Mouse (Mus musculus) ES-E14 (cell line): Measurements from ENCODE around the gene Otulin. TPM values are rescaled to one million over a fixed set of nuclear protein-coding genes. Genes with fewer than 3 reads are reported as not detected.

Source experiments
- DNase-seq: peaks from one replicate; pipeline ENCODE4 v3.0.0-alpha.2; 2013; ENCODE audit warnings: low read depth, low spot score
- H3K27ac ChIP-seq: 2 replicates; pipeline ENCODE4 v1.5.1; 2012; ENCODE audit warnings: low read depth, mild to moderate bottlenecking, low read length, moderate library complexity, mixed read lengths; ENCODE audit not compliant: poor library complexity, insufficient read depth, severe bottlenecking
- H3K36me3 ChIP-seq: 2 replicates; pipeline ENCODE4 v1.6.1; 2012; ENCODE audit warnings: mild to moderate bottlenecking, low read length, moderate library complexity, mixed read lengths; ENCODE audit not compliant: control insufficient read depth, poor library complexity, insufficient read depth, severe bottlenecking
- H3K4me1 ChIP-seq, 2 experiments: fragments of 150-350 bp in 1 of 2; sonication (generic) in 1 of 2; 2 replicates each; pipeline ENCODE4 v1.6.1; 2012; ENCODE audit warnings: low read length in 2 of 2, mild to moderate bottlenecking in 1 of 2, mixed read lengths in 1 of 2; ENCODE audit not compliant: control insufficient read depth in 2 of 2, insufficient read depth in 2 of 2, poor library complexity in 1 of 2
- H3K4me3 ChIP-seq, 2 experiments: fragments of 150-350 bp in 1 of 2; sonication (generic) in 1 of 2; 2 replicates each; pipeline ENCODE4 v1.5.1; 2012; ENCODE audit warnings: low read length in 2 of 2, low read depth in 1 of 2, mild to moderate bottlenecking in 1 of 2, mixed read lengths in 1 of 2; ENCODE audit not compliant: insufficient read depth in 1 of 2, poor library complexity in 1 of 2, severe bottlenecking in 1 of 2
- H3K9ac ChIP-seq: 2 replicates; pipeline ENCODE4 v1.6.1; 2012; ENCODE audit warnings: low read depth, mild to moderate bottlenecking, low read length, mixed read lengths; ENCODE audit not compliant: poor library complexity, insufficient read depth, severe bottlenecking
- H3K9me3 ChIP-seq: fragments of 150-350 bp; sonication (generic); 2 replicates; pipeline ENCODE4 v1.6.1; 2012; ENCODE audit warnings: low read depth, mild to moderate bottlenecking, low read length; ENCODE audit not compliant: control insufficient read depth, insufficient read depth
- CHD2 ChIP-seq: IDR thresholded peaks from 2 replicates; pipeline ENCODE4 v1.6.1; 2014; ENCODE audit warnings: mild to moderate bottlenecking, low read depth, low read length, inconsistent platforms
- HCFC1 ChIP-seq: IDR thresholded peaks from 2 replicates; pipeline ENCODE4 v1.6.1; 2012; ENCODE audit warnings: low read length, inconsistent platforms, borderline replicate concordance; ENCODE audit not compliant: insufficient read depth
- MAFK ChIP-seq: IDR thresholded peaks from 2 replicates; pipeline ENCODE4 v1.6.1; 2014; ENCODE audit warnings: mild to moderate bottlenecking, low read depth, low read length, inconsistent platforms; ENCODE audit not compliant: insufficient read depth
- ZC3H11A ChIP-seq: IDR thresholded peaks from 2 replicates; pipeline ENCODE4 v1.6.1; 2012; ENCODE audit warnings: low read depth, mild to moderate bottlenecking, inconsistent platforms, low read length, borderline replicate concordance
- ZNF384 ChIP-seq: IDR thresholded peaks from 2 replicates; pipeline ENCODE4 v1.6.1; 2012; ENCODE audit warnings: low read depth, low read length, inconsistent platforms
- in situ Hi-C, 2 experiments: fragments of 600-800 bp; cut with MboI; formaldehyde crosslinking; loops; one replicate each; pipeline ENCODE4 v1.15.1; 2025; ENCODE audit warnings: low sequenced_read_pairs in 2 of 2, inconsistent platforms in 1 of 2; ENCODE audit not compliant: unreplicated experiment in 2 of 2
- total RNA-seq: library from RNA; depleted of rRNA; stranded (reverse); fragments of 300-350 nt; gene quantifications from 2 replicates; pipeline ENCODE4 v1.2.3, GENCODE M21; 2012

Otulin gene
- total RNA-seq, 1 experiment: 28.0 TPM

GRCm38 (mm10) chr15:27588087-27588826 is 42.2 kb downstream of the Otulin start:
- in situ Hi-C loops: loop anchor here (25.0 kb wide), 1 partner anchor 276 kb away; no protein-coding TSS in a partner anchor

GRCm38 (mm10) chr15:27586093-27586480 is 44.4 kb downstream of the Otulin start:
- H3K36me3 ChIP-seq: peaks cover 4% of the 10 kb centered on the region; the same call in 1 of the 2 replicates
- no peaks in the 10 kb centered on the region for H3K9me3 ChIP-seq
- TF ChIP-seq CHD2 (no peak), MAFK (no peak), HCFC1 (no peak), ZC3H11A (no peak), ZNF384 (no peak)
- no peak overlapping the region for H3K27ac ChIP-seq
- H3K4me3 ChIP-seq: no peak overlapping the region
- DNase-seq: no peak
- in situ Hi-C loops: loop anchor here (25.0 kb wide), 1 partner anchor 274 kb away; no protein-coding TSS in a partner anchor
- no peak overlapping the region for H3K9ac ChIP-seq
- peaks cover 0 to 11% of the 10 kb centered on the region in 2 experiments; a peak in 2 of 4 replicates for H3K4me1 ChIP-seq

More at GRCm38 (mm10) chr15:27588087-27588826, 42.2 kb downstream of the Otulin start:
- H3K27ac ChIP-seq: no peak overlapping the region
- no peak for DNase-seq
- H3K4me3 ChIP-seq: no peak overlapping the region
- no peaks in the 10 kb centered on the region for H3K9me3 ChIP-seq
- no peak for TF ChIP-seq CHD2
- TF ChIP-seq ZNF384: no peak
- no peak for TF ChIP-seq ZC3H11A
- no peak for TF ChIP-seq HCFC1
- no peak for TF ChIP-seq MAFK
- H3K36me3 ChIP-seq: peaks cover 14% of the 10 kb centered on the region; the same call in 1 of the 2 replicates
- no peak overlapping the region for H3K9ac ChIP-seq
- H3K4me1 ChIP-seq: no peaks in the 10 kb centered on the region

- TF ChIP-seq ZNF384 (no peak), CHD2 (no peak), HCFC1 (no peak)
- Histone ChIP-seq H3K9ac (no peak overlapping the region), H3K36me3 (peaks cover 2% of the 10 kb centered on the region; the same call in 1 of the 2 replicates), H3K9me3 (no peaks in the 10 kb centered on the region), H3K4me1 (peaks cover 0 to 16% of the 10 kb centered on the region in 2 experiments; a peak in 2 of 4 replicates), H3K4me3 (no peak overlapping the region), H3K27ac (no peak overlapping the region)
- in situ Hi-C loops: loop anchor here (25.0 kb wide), 1 partner anchor 273 kb away; no protein-coding TSS in a partner anchor
- no peak for DNase-seq
These were observed 44.9 kb downstream of the Otulin start for GRCm38 (mm10) chr15:27585466-27586092.

GRCm38 (mm10) chr15:27583620-27584019 is 46.9 kb downstream of the Otulin start:
- in situ Hi-C loops: loop anchor here (25.0 kb wide), 1 partner anchor 271 kb away; no protein-coding TSS in a partner anchor
- TF ChIP-seq MAFK (no peak), HCFC1 (no peak), ZC3H11A (no peak), CHD2 (no peak), ZNF384 (no peak)
- no peak overlapping the region for H3K9ac ChIP-seq

More at GRCm38 (mm10) chr15:27583620-27584019, 46.9 kb downstream of the Otulin start:
- Histone ChIP-seq H3K4me1 (peaks cover 2 to 21% of the 10 kb centered on the region in 2 experiments; a peak in 3 of 4 replicates), H3K9me3 (no peaks in the 10 kb centered on the region), H3K4me3 (no peak overlapping the region), H3K36me3 (no peaks in the 10 kb centered on the region; the same call in 1 of the 2 replicates), H3K27ac (no peak overlapping the region)
- DNase-seq: no peak
